Mouse (Mus musculus): ENCODE measurements around the gene Adap1. TPM values are rescaled to one million over a fixed set of nuclear protein-coding genes. Genes with fewer than 3 reads are reported as not detected.
"Not testable (repeated sequence)": the region's sequence is repeated elsewhere in the genome, so short reads cannot be mapped to it uniquely, and the experiment has no call there.

The Adap1 gene
- polyA plus RNA-seq, 1 experiment from 2014 or later: 7.7 TPM

- H3K4me2 ChIP-seq (ENCODE audit: low read depth): peak overlapping the region; percentile 94
- H3K4me1 ChIP-seq (ENCODE audit: control insufficient read depth, insufficient read depth, low read length): peaks cover 4% of the 10 kb centered on the region
- H3K36me3 ChIP-seq (ENCODE audit: control insufficient read depth, insufficient read depth, low read length): peaks cover 13% of the 10 kb centered on the region
- no peaks in the 10 kb centered on the region for H3K27me3 ChIP-seq (ENCODE audit: control insufficient read depth, insufficient read depth, low read length)
- 0 out of 2 replicates have a peak overlapping the region, but pooled peaks have one; percentile 39 for H3K27ac ChIP-seq (ENCODE audit: low read depth, low read length)
- ATAC-seq (ENCODE audit: insufficient read depth, low FRiP score, low TSS enrichment) (peak; percentile 88), DNase-seq (ENCODE audit: low spot score) (peak; percentile 94)
- no peaks in the 10 kb centered on the region for H3K9me3 ChIP-seq (ENCODE audit: control insufficient read depth, low read length)
- WGBS: under 1% methylated on average over 33 of the region's 33 CpGs
- peak overlapping the region; percentile 90 for H3K9ac ChIP-seq (ENCODE audit: low read length)
- peak overlapping the region; percentile 83 for H3K4me3 ChIP-seq (ENCODE audit: low read depth, low read length)
Observed at GRCm38 (mm10) chr5:139344687-139345363, 19.4 kb upstream of the Adap1 start.

DNA sequence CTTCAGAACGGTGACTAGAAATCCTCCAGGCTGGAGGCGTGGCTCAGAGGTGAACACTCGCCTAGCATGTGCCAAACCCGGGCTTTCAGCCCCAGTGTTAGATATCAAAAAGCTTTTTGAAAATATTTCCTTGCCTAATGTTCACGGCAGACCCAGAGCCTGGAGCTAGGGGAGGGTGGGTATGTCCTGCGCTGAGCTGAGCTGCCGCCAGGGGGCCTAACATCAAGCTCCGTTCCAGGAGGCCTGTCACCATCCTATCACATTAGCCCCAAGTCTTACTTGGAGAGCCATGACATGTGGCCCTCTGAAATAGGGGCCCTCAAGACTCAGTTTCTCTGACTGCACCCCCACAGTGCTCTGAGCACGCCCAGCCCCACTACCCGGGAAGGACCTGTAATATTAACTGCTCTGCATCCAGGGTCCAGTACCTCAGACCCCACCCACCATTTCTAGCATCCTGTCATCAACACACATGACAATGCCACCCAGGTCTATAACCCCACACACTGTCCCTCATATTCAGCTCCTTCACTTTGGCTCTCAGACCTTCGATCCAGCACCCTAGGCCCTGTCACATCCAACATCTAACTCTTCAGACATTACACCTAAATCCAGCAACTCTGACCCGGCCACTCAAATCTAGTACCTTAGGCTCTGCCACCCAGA lies 18.7 kb upstream of the Adap1 start:
- 10% methylated on average over 12 of the region's 12 CpGs for WGBS
- H3K4me2 ChIP-seq (ENCODE audit: low read depth): peak overlapping the region; percentile 94
- H3K4me3 ChIP-seq (ENCODE audit: low read depth, low read length): peak overlapping the region; percentile 83
- H3K9me3 ChIP-seq (ENCODE audit: control insufficient read depth, low read length): no peaks in the 10 kb centered on the region
- DNase-seq (ENCODE audit: low spot score) (peak; percentile 86), ATAC-seq (ENCODE audit: insufficient read depth, low FRiP score, low TSS enrichment) (peak; percentile 73)
- H3K27me3 ChIP-seq (ENCODE audit: control insufficient read depth, insufficient read depth, low read length): no peaks in the 10 kb centered on the region
- peaks cover 4% of the 10 kb centered on the region for H3K4me1 ChIP-seq (ENCODE audit: control insufficient read depth, insufficient read depth, low read length)
- H3K9ac ChIP-seq (ENCODE audit: low read length): peak overlapping the region; percentile 90
- H3K27ac ChIP-seq (ENCODE audit: low read depth, low read length): no peak overlapping the region
- H3K36me3 ChIP-seq (ENCODE audit: control insufficient read depth, insufficient read depth, low read length): peaks cover 18% of the 10 kb centered on the region

DNA sequence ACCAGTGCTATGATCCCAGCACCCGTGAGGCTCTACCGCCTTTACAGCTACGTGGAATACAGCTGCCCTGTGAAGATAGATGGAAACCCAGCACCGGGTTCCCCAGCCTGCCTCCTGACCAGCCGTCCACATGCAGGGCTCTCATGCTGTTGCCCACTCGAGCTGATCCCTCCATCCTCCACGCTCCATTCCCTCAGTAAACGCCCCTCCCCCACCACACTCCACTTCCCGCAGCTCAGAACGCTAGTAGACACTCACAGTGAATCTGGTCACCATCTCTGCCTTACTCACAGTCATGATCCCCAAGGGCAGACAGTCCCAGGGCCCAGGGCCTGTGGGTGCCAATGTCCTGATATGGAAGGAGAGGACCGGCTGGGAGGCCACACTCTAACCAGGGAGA lies 13.5 kb upstream of the Adap1 start:
- Histone ChIP-seq H3K4me1 (ENCODE audit: control insufficient read depth, insufficient read depth, low read length) (peaks cover 4% of the 10 kb centered on the region; the same call in 1 of the 2 replicates), H3K9ac (ENCODE audit: low read length) (no peak overlapping the region), H3K9me3 (ENCODE audit: control insufficient read depth, low read length) (no peaks in the 10 kb centered on the region), H3K27ac (ENCODE audit: low read depth, low read length) (no peak overlapping the region), H3K27me3 (ENCODE audit: control insufficient read depth, insufficient read depth, low read length) (no peaks in the 10 kb centered on the region), H3K4me2 (ENCODE audit: low read depth) (no peak overlapping the region), H3K36me3 (ENCODE audit: control insufficient read depth, insufficient read depth, low read length) (peaks cover 28% of the 10 kb centered on the region), H3K4me3 (ENCODE audit: low read depth, low read length) (no peak overlapping the region)
- ATAC-seq (ENCODE audit: insufficient read depth, low FRiP score, low TSS enrichment) (no peak), DNase-seq (ENCODE audit: low spot score) (no peak)
- WGBS: 79% methylated on average over 11 of the region's 11 CpGs

DNA sequence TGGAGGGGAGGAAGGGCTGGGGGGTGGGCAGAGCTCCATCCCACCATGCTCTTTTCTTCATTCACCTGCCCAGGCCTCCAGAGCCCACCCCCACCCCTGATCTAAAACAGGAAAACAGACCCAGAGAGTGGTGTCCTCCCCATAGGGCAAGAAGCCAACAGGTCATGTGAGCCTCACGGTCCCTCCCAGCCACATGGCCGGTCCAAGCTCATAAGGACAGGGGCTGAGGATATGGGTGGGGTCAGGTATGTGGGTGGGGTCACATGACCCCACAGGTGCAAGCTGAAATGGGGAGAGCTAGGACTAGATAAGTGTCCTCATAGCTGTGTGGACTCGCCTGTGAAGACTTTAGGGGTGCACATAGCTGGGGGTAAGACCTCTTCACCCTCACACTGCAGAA lies 13.0 kb upstream of the Adap1 start:
- no peak overlapping the region for H3K27ac ChIP-seq (ENCODE audit: low read depth, low read length)
- H3K36me3 ChIP-seq (ENCODE audit: control insufficient read depth, insufficient read depth, low read length): peaks cover 28% of the 10 kb centered on the region
- H3K4me3 ChIP-seq (ENCODE audit: low read depth, low read length): no peak overlapping the region
- H3K27me3 ChIP-seq (ENCODE audit: control insufficient read depth, insufficient read depth, low read length): no peaks in the 10 kb centered on the region
- no peaks in the 10 kb centered on the region for H3K4me1 ChIP-seq (ENCODE audit: control insufficient read depth, insufficient read depth, low read length)
- no peak overlapping the region for H3K4me2 ChIP-seq (ENCODE audit: low read depth)
- no peaks in the 10 kb centered on the region for H3K9me3 ChIP-seq (ENCODE audit: control insufficient read depth, low read length)
- WGBS: 92% methylated on average over 3 of the region's 3 CpGs
- H3K9ac ChIP-seq (ENCODE audit: low read length): no peak overlapping the region
- no peak for DNase-seq (ENCODE audit: low spot score)
- ATAC-seq (ENCODE audit: insufficient read depth, low FRiP score, low TSS enrichment): no peak

DNA sequence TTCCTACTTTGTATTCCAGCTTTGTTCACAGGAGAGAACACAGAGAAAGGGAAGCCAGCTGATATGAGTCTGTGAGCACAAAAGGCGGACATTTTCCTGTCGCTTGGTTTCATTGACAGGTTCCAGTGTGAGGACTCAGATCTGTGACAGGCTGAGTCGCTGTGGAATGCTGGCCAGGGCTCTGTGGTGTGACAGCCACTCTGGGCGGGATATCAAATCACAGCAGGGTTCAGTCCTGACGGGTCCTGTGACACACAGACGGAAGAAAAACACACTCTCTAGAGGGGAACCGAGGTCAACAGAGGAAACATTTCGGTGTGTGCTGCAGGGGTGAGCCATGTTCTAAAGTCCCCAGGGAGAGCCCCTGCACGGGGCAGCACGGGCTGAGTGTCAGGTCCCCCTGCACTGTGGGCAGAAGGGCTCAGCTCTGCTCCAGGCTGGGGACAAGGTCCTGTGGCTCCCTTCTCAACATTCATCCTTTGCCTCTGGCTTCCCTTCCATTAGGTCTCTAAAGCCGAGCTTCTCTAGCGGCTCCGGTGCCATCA lies 12.5 kb upstream of the Adap1 start:
- no peaks in the 10 kb centered on the region for H3K4me1 ChIP-seq (ENCODE audit: control insufficient read depth, insufficient read depth, low read length)
- H3K9me3 ChIP-seq (ENCODE audit: control insufficient read depth, low read length): no peaks in the 10 kb centered on the region
- no peak overlapping the region for H3K4me3 ChIP-seq (ENCODE audit: low read depth, low read length)
- ATAC-seq (ENCODE audit: insufficient read depth, low FRiP score, low TSS enrichment) (no peak), DNase-seq (ENCODE audit: low spot score) (no peak)
- H3K36me3 ChIP-seq (ENCODE audit: control insufficient read depth, insufficient read depth, low read length): peaks cover 28% of the 10 kb centered on the region
- H3K9ac ChIP-seq (ENCODE audit: low read length): no peak overlapping the region
- no peak overlapping the region for H3K4me2 ChIP-seq (ENCODE audit: low read depth)
- no peak overlapping the region for H3K27ac ChIP-seq (ENCODE audit: low read depth, low read length)
- H3K27me3 ChIP-seq (ENCODE audit: control insufficient read depth, insufficient read depth, low read length): no peaks in the 10 kb centered on the region
- WGBS: 80% methylated on average over 13 of the region's 13 CpGs

DNA sequence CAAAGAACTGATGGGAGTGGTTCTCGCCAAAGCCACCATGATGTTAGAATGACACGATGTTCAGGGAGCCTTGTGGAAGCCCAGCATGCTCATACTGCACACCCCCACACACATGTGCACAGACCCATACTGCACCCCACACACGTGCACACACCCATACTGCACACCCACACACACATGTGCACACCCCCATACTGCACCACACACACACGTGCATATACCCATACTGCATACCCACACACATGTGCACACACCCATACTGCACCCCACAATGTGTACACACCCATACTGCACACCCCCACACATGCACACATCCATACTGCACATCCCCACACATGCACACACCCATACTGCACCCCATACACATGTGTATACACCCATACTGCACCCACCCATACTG lies 10.2 kb upstream of the Adap1 start:
- Histone ChIP-seq H3K27me3 (ENCODE audit: control insufficient read depth, insufficient read depth, low read length) (no peaks in the 10 kb centered on the region), H3K9ac (ENCODE audit: low read length) (no peak overlapping the region), H3K4me3 (ENCODE audit: low read depth, low read length) (no peak overlapping the region), H3K9me3 (ENCODE audit: control insufficient read depth, low read length) (no peaks in the 10 kb centered on the region), H3K4me2 (ENCODE audit: low read depth) (no peak overlapping the region), H3K36me3 (ENCODE audit: control insufficient read depth, insufficient read depth, low read length) (peaks cover 15% of the 10 kb centered on the region), H3K27ac (ENCODE audit: low read depth, low read length) (no peak overlapping the region), H3K4me1 (ENCODE audit: control insufficient read depth, insufficient read depth, low read length) (no peaks in the 10 kb centered on the region)
- ATAC-seq (ENCODE audit: insufficient read depth, low FRiP score, low TSS enrichment): no peak
- 96% methylated on average over 4 of the region's 4 CpGs for WGBS
- DNase-seq (ENCODE audit: low spot score): no peak

GRCm38 (mm10) chr5:139334394-139334793 lies 9.0 kb upstream of the Adap1 start:
- not testable (repeated sequence) for H3K4me3 ChIP-seq (ENCODE audit: low read depth, low read length); H3K4me2 ChIP-seq (ENCODE audit: low read depth); H3K9me3 ChIP-seq (ENCODE audit: control insufficient read depth, low read length); H3K27ac ChIP-seq (ENCODE audit: low read depth, low read length); ATAC-seq (ENCODE audit: insufficient read depth, low FRiP score, low TSS enrichment); DNase-seq (ENCODE audit: low spot score); H3K27me3 ChIP-seq (ENCODE audit: control insufficient read depth, insufficient read depth, low read length); H3K9ac ChIP-seq (ENCODE audit: low read length); H3K4me1 ChIP-seq (ENCODE audit: control insufficient read depth, insufficient read depth, low read length)
- H3K36me3 ChIP-seq (ENCODE audit: control insufficient read depth, insufficient read depth, low read length): peaks cover 12% of the 10 kb centered on the region
- 89% methylated on average over 10 of the region's 10 CpGs for WGBS

DNA sequence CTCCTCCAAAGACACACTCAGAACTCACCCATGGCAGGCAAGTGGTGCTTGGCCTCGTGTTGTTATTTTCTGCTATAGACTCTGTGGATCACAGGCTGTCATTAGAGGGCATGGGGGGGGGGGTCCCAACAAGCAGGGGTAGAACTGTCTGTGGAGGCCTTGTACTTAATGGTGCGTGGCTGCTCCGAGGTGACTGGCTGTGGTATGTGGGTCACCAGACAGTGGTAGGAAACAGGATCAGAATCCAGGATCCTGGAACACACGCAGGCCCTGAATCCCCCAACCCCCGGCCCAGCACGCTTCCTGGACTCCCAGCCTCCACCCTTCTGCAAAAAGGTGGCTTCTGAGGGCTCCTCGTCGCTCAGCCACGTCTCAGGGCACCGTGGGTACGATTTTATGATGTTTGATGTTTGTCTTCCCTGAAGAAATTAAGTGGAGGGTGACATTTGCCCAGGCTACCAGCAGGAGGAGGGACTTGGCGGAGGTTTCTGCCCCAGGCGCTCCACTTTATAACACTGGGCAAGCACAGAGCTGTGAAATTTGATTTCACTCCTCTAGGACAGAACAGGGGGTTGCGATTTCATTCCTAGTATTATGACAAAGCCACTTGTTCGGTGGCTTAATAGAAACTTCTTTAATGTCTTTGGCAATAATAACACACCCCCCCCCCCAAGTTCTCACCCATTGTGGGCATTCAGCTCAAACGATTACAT lies 8.0 kb upstream of the Adap1 start:
- H3K4me1 ChIP-seq (ENCODE audit: control insufficient read depth, insufficient read depth, low read length): no peaks in the 10 kb centered on the region
- no peaks in the 10 kb centered on the region for H3K27me3 ChIP-seq (ENCODE audit: control insufficient read depth, insufficient read depth, low read length)
- H3K36me3 ChIP-seq (ENCODE audit: control insufficient read depth, insufficient read depth, low read length): peaks cover 8% of the 10 kb centered on the region
- ATAC-seq (ENCODE audit: insufficient read depth, low FRiP score, low TSS enrichment) (no peak), DNase-seq (ENCODE audit: low spot score) (no peak)
- no peaks in the 10 kb centered on the region for H3K9me3 ChIP-seq (ENCODE audit: control insufficient read depth, low read length)
- no peak overlapping the region for H3K9ac ChIP-seq (ENCODE audit: low read length)
- no peak overlapping the region for H3K27ac ChIP-seq (ENCODE audit: low read depth, low read length)
- WGBS: 74% methylated on average over 16 of the region's 16 CpGs
- H3K4me3 ChIP-seq (ENCODE audit: low read depth, low read length): no peak overlapping the region
- no peak overlapping the region for H3K4me2 ChIP-seq (ENCODE audit: low read depth)

Measured in neural tube, embryonic 11.5 days (tissue).